Mouse (Mus musculus) lung, postnatal 0 days (tissue): ENCODE results near the gene Osbpl6.

Experiments used
- CTCF ChIP-seq: IDR thresholded peaks from 2 replicates; pipeline ENCODE4 v1.5.1; 2016; ENCODE audit warnings: antibody characterized with exemption, mild to moderate bottlenecking
- EP300 ChIP-seq: IDR thresholded peaks from 2 replicates; pipeline ENCODE4 v1.6.1; 2016; ENCODE audit warnings: antibody characterized with exemption, mild to moderate bottlenecking, control low read depth

DNA sequence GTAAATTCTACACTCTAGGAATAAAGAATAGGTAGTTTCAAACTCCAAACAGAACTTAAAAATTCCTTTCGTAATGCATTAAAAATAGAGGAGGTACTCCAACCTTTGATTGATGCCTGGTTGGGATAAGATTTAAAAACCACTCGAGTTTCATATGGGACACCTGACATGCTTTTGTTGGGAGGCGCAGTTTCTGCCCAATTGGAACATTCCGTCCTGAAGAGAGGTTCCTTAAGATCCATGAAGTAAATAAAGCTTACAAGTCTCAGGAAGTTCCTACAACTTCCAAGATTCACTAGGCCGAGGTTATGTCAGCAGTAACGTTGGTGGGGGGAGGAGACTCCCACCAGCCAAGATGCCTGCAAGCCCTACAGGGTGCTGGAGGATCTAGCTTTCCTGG lies 115.3 kb downstream of the Osbpl6 start:
- TF ChIP-seq CTCF = no peak
- TF ChIP-seq EP300 = peak; percentile 90
